Mouse (Mus musculus) CD8-positive naive resting alpha-beta T cell, adult 2 months (primary cell): ENCODE measurements around the gene Gusb.
A peak's percentile ranks its signal among the peaks of the same experiment; 100 is the strongest.

Experiments used
- DNase-seq, 2 experiments: peaks; one replicate each; pipeline ENCODE4 v3.0.0; 2022; ENCODE audit warnings: low read depth in 2 of 2, low spot score in 2 of 2

Gene Gusb

GRCm38 (mm10) chr5:130023767-130024539 lies 21.1 kb upstream of the Gusb start:
- DNase-seq, result peak; percentile 53 to 62

GRCm38 (mm10) chr5:130023067-130023766 lies 20.4 kb upstream of the Gusb start:
- no peak for DNase-seq

GRCm38 (mm10) chr5:130022366-130022765 lies 19.5 kb upstream of the Gusb start:
- no peak for DNase-seq

GRCm38 (mm10) chr5:130021361-130021966 lies 18.6 kb upstream of the Gusb start:
- no peak for DNase-seq

- DNase-seq, result no peak
Observed at GRCm38 (mm10) chr5:130019461-130019860, 16.6 kb upstream of the Gusb start.

- no peak for DNase-seq
Observed at GRCm38 (mm10) chr5:130015104-130015503, 12.3 kb upstream of the Gusb start.

- DNase-seq, result no peak
Observed at GRCm38 (mm10) chr5:130010961-130011360, 8.1 kb upstream of the Gusb start.

GRCm38 (mm10) chr5:130009784-130010183 lies 6.9 kb upstream of the Gusb start:
- DNase-seq, result no peak

GRCm38 (mm10) chr5:130008034-130008590 lies 5.3 kb upstream of the Gusb start:
- no peak for DNase-seq

GRCm38 (mm10) chr5:130007344-130007743 lies 4.5 kb upstream of the Gusb start:
- DNase-seq, result no peak

- DNase-seq, result no peak
Observed at GRCm38 (mm10) chr5:130003229-130003628, 380 bp upstream of the Gusb start.

- DNase-seq, result no peak
Observed at GRCm38 (mm10) chr5:130001356-130001987, 1.4 kb downstream of the Gusb start.

GRCm38 (mm10) chr5:130000735-130001134 lies 2.1 kb downstream of the Gusb start:
- DNase-seq, result no peak

- peak; percentile 38 to 40 for DNase-seq
Observed at GRCm38 (mm10) chr5:129999097-129999496, 3.8 kb downstream of the Gusb start.

GRCm38 (mm10) chr5:129997700-129998099 lies 5.1 kb downstream of the Gusb start:
- DNase-seq, result no peak

- DNase-seq, result no peak
Observed at GRCm38 (mm10) chr5:129994989-129995388, 7.9 kb downstream of the Gusb start.

- DNase-seq, result no peak
Observed at GRCm38 (mm10) chr5:129993374-129993773, 9.5 kb downstream of the Gusb start.

GRCm38 (mm10) chr5:129991898-129992297 lies 11.0 kb downstream of the Gusb start:
- no peak for DNase-seq

- no peak for DNase-seq
Observed at GRCm38 (mm10) chr5:129989376-129989775, 13.5 kb downstream of the Gusb start.

- DNase-seq, result no peak
Observed at GRCm38 (mm10) chr5:129980216-129980615, 22.6 kb downstream of the Gusb start.

GRCm38 (mm10) chr5:129978608-129979007 lies 24.2 kb downstream of the Gusb start:
- no peak for DNase-seq
